8 mouse cellular contexts compared by ENCODE assay signal in genomic region chr8:71395629-71396028, GRCm38 (mm10). TPM values are rescaled to one million over a fixed set of nuclear protein-coding genes. Genes with fewer than 3 reads are reported as not detected.
DNase-seq lines count a peak whose midpoint lies in the region; ATAC-seq and TF ChIP-seq lines count a peak whose summit lies in the region.

Gene Ushbp1, minus strand, starts transcription at chr8:71395802.

- no peaks in the 10 kb centered on the region for H3K4me1 ChIP-seq in embryonic facial prominence, embryonic 11.5 days (ENCODE audit: control insufficient read depth, insufficient read depth, low read length)
- peaks cover 9% of the 10 kb centered on the region for H3K4me1 ChIP-seq in heart, embryonic 16.5 days (ENCODE audit: control insufficient read depth, insufficient read depth, low read length)

- H3K36me3 ChIP-seq in embryonic facial prominence, embryonic 11.5 days (replicated peaks; ENCODE audit: control insufficient read depth, insufficient read depth, low read depth, low read length), result no peaks in the 10 kb centered on the region; the same call in 1 of the 2 replicates
- H3K36me3 ChIP-seq in heart, embryonic 16.5 days (ENCODE audit: control insufficient read depth, insufficient read depth), result peaks cover 10% of the 10 kb centered on the region
- H3K36me3 ChIP-seq in macrophage (ENCODE audit: inconsistent target), result peaks cover 11% of the 10 kb centered on the region; the same call in 1 of the 2 replicates

- H3K27me3 ChIP-seq in embryonic facial prominence, embryonic 11.5 days (ENCODE audit: control insufficient read depth, insufficient read depth, low read length), result no peaks in the 10 kb centered on the region
- H3K27me3 ChIP-seq in heart, embryonic 16.5 days (ENCODE audit: control insufficient read depth, insufficient read depth, low read length), result no peaks in the 10 kb centered on the region

- intact Hi-C loops in gastrocnemius, adult 2 months (cut with DNase I), result no loop called here

- WGBS in embryonic facial prominence, embryonic 11.5 days, result 89% methylated on average over 9 of the region's 9 CpGs
- WGBS in heart, embryonic 16.5 days, result 70% methylated on average over 9 of the region's 9 CpGs
- WGBS in macrophage (ENCODE audit: missing documents), result 83% methylated on average over 9 of the region's 9 CpGs

- ATAC-seq in embryonic facial prominence, embryonic 11.5 days (replicated peaks; ENCODE audit: insufficient number of reproducible peaks, low FRiP score, low TSS enrichment, low read depth), result no peak
- no peak for ATAC-seq in heart, embryonic 16.5 days (replicated peaks; ENCODE audit: extremely low read depth, insufficient read depth, low FRiP score)
- no peak for ATAC-seq in activated CD4-positive, CD25-positive, alpha-beta regulatory T cell, adult 4 months

- peak within 1 kb of the TSS; percentile 85 for H3K27ac ChIP-seq in gastrocnemius, adult 2 months
- H3K27ac ChIP-seq in embryonic facial prominence, embryonic 11.5 days (replicated peaks; ENCODE audit: low read depth, low read length), result 0 out of 2 replicates have a peak within 1 kb of the TSS, but pooled peaks have one; percentile 2
- peak within 1 kb of the TSS; percentile 87 for H3K27ac ChIP-seq in heart, embryonic 16.5 days (ENCODE audit: low read length)
- peak within 1 kb of the TSS; percentile 51; the same call in 1 of the 2 replicates for H3K27ac ChIP-seq in macrophage

- H3K79me2 ChIP-seq in macrophage (ENCODE audit: inconsistent target), result peaks cover 13% of the 10 kb centered on the region

- H3K4me2 ChIP-seq in embryonic facial prominence, embryonic 11.5 days (ENCODE audit: low read depth, low read length), result peak within 1 kb of the TSS; percentile 21; the same call in 1 of the 2 replicates
- H3K4me2 ChIP-seq in heart, embryonic 16.5 days (ENCODE audit: low read depth, low read length), result peak within 1 kb of the TSS; percentile 77

- no peak for TF ChIP-seq CTCF in gastrocnemius, adult 2 months (IDR thresholded peaks at IDR 0.05)

- H3K4me3 ChIP-seq in gastrocnemius, adult 2 months, result peak within 1 kb of the TSS; percentile 83
- H3K4me3 ChIP-seq in embryonic facial prominence, embryonic 11.5 days (ENCODE audit: low read depth, low read length), result peak within 1 kb of the TSS; percentile 87
- peak within 1 kb of the TSS; percentile 73 for H3K4me3 ChIP-seq in heart, embryonic 16.5 days (ENCODE audit: low read length)
- peak within 1 kb of the TSS; percentile 99 for H3K4me3 ChIP-seq in macrophage (ENCODE audit: inconsistent target)

- peak; percentile 46 for DNase-seq in gastrocnemius, adult 2 months
- no peak for DNase-seq in gastrocnemius, adult 8-10 months (ENCODE audit: low spot score in 2 of 2)
- no peak for DNase-seq in embryonic facial prominence, embryonic 11.5 days (ENCODE audit: low spot score)
- DNase-seq in kidney, postnatal 14 days, result peak; percentile 69
- no peak for DNase-seq in layer of hippocampus, adult 18-20 months (ENCODE audit: low spot score in 2 of 2)

- no peaks in the 10 kb centered on the region for H3K9me3 ChIP-seq in embryonic facial prominence, embryonic 11.5 days (replicated peaks; ENCODE audit: control insufficient read depth, low read length)
- H3K9me3 ChIP-seq in heart, embryonic 16.5 days (replicated peaks; ENCODE audit: control insufficient read depth, low read length), result no peaks in the 10 kb centered on the region

- H3K9ac ChIP-seq in embryonic facial prominence, embryonic 11.5 days (replicated peaks; ENCODE audit: low read length), result peak within 1 kb of the TSS; percentile 70
- peak within 1 kb of the TSS; percentile 47 for H3K9ac ChIP-seq in heart, embryonic 16.5 days (ENCODE audit: low read length)

RNA-seq across cellular contexts. Expression of gene Ushbp1, which starts in this region (rescaled TPM):
- total RNA-seq in gastrocnemius, adult 2 months (2021), result 1 to 10 TPM; 6.4 to 9.3 TPM
- 1 to 10 TPM; 3.5 to 6.3 (median 4.5) TPM for total RNA-seq in gastrocnemius, adult 8-10 months (2022)
- polyA plus RNA-seq in embryonic facial prominence, embryonic 11.5 days (2014; fragmentation: Nextera tagmentation; extraction: Ambion mirVana), result 2.9 and 4.3 TPM in 2 replicates
- 20.6 and 24.4 TPM in 2 replicates for polyA plus RNA-seq in heart, embryonic 16.5 days (2015; fragmentation: Nextera tagmentation; extraction: Ambion mirVana)
- total RNA-seq in macrophage (2018; cell fraction: chromatin; rRNA removed), result not detected
- not detected for total RNA-seq in macrophage (2018; cell fraction: cytosol; rRNA removed)
- not detected for total RNA-seq in macrophage (2018; cell fraction: nucleus; rRNA removed)
- polyA plus RNA-seq in macrophage (2018), result not detected in 3 replicates
- total RNA-seq in layer of hippocampus, adult 18-20 months (2021), result 1 to 10 TPM; 3.3 TPM
- polyA plus RNA-seq in activated CD4-positive, CD25-positive, alpha-beta regulatory T cell, adult 4 months (2017; shearing (Covaris generic)), result under 1 TPM in 1 of 2 experiments, not detected in 1; 0.28 TPM

Comparison
In these comparisons a context has a peak if more than half of its experiments do, and no peak if none do; other contexts are left out.
1. DNase-seq: peak in gastrocnemius, adult 2 months (single experiment) and kidney, postnatal 14 days (single experiment); none in gastrocnemius, adult 8-10 months (0 of 2), embryonic facial prominence, embryonic 11.5 days (single experiment) and layer of hippocampus, adult 18-20 months (0 of 2).
2. H3K27ac ChIP-seq: peak in every context shown above with its lines; median percentile 87 in heart, embryonic 16.5 days; 85 in gastrocnemius, adult 2 months; 51 in macrophage; 2 in embryonic facial prominence, embryonic 11.5 days.
3. Peak in every context shown above with its lines, with median percentiles within 50 percentile points of each other: H3K4me3 ChIP-seq.